18 mouse cellular contexts compared by ENCODE assay signal in genomic region chr15:46733370-46733769, GRCm38 (mm10).
"Had no signal": no experiment of that assay in that cellular context is flagged by ENCODE, and none has a peak within 500 bp of the region (broad histone marks: within the 10 kb centered on the region; RNA-seq: fewer than 3 reads in every experiment).

No protein-coding gene starts in this region.

- H3K9ac ChIP-seq: liver, embryonic 13.5 days; liver, embryonic 15.5 days; liver, postnatal 0 days; lung, embryonic 15.5 days; neural tube, embryonic 12.5 days; stomach, embryonic 15.5 days had no signal

- DNase-seq: liver, embryonic 13.5 days; liver, postnatal 0 days; lung, adult 2 months; lung, postnatal 14 days; lung, postnatal 36 days; right cerebral cortex, postnatal 14 days; thymus, adult 2 months; thymus, postnatal 25 days; thymus, postnatal 4 days had no signal

- H3K27me3 ChIP-seq: liver, embryonic 13.5 days; liver, embryonic 15.5 days; lung, embryonic 15.5 days; megakaryocyte, embryonic 14.5 days; neural tube, embryonic 12.5 days; stomach, embryonic 15.5 days had no signal

- H3K4me1 ChIP-seq: liver, embryonic 13.5 days; liver, embryonic 15.5 days; lung, embryonic 15.5 days; megakaryocyte, embryonic 14.5 days; neural tube, embryonic 12.5 days; stomach, embryonic 15.5 days had no signal

- H3K4me2 ChIP-seq: liver, embryonic 11.5 days; liver, embryonic 13.5 days; liver, embryonic 15.5 days; lung, embryonic 15.5 days; neural tube, embryonic 12.5 days; stomach, embryonic 15.5 days had no signal

- ATAC-seq: liver, postnatal 0 days; lung, postnatal 0 days had no signal

- H3K9me3 ChIP-seq: liver, embryonic 13.5 days; liver, embryonic 15.5 days; lung, embryonic 15.5 days; neural tube, embryonic 12.5 days; stomach, embryonic 15.5 days had no signal

- H3K4me3 ChIP-seq: liver, embryonic 13.5 days; liver, embryonic 15.5 days; lung, embryonic 15.5 days; megakaryocyte, embryonic 14.5 days; neural tube, embryonic 12.5 days; stomach, embryonic 15.5 days had no signal

- H3K36me3 ChIP-seq: liver, embryonic 13.5 days; liver, embryonic 15.5 days; lung, embryonic 15.5 days; neural tube, embryonic 12.5 days; stomach, embryonic 15.5 days had no signal

- H3K27ac ChIP-seq: liver, embryonic 13.5 days; liver, embryonic 15.5 days; lung, embryonic 15.5 days; macrophage; neural tube, embryonic 12.5 days; stomach, embryonic 15.5 days; stomach, postnatal 0 days had no signal
